Mouse (Mus musculus): ENCODE data around the gene Tpp2. TPM values are rescaled to one million over a fixed set of nuclear protein-coding genes. Genes with fewer than 3 reads are reported as not detected.
"Not testable (repeated sequence)": the region's sequence is repeated elsewhere in the genome, so short reads cannot be mapped to it uniquely, and the experiment has no call there.

The Tpp2 gene
- 72.0 and 72.1 TPM in 2 replicates for polyA plus RNA-seq (2014; fragmentation: Nextera tagmentation; extraction: Ambion mirVana)

GRCm38 (mm10) chr1:43933488-43934415, at the start of gene Tpp2:
TSS of gene Tpp2 (plus strand) at chr1:43933647.
- peak within 1 kb of the TSS; percentile 43 for H3K4me2 ChIP-seq
- DNase-seq (ENCODE audit: low spot score, missing footprints), result peak; percentile 99
- under 1% methylated on average over 81 of the region's 81 CpGs for WGBS

GRCm38 (mm10) chr1:43888358-43888757, 45.1 kb upstream of the Tpp2 start:
- not testable (repeated sequence) for H3K9ac ChIP-seq (ENCODE audit: low read length); H3K27ac ChIP-seq (ENCODE audit: low read depth, low read length); H3K27me3 ChIP-seq (ENCODE audit: control insufficient read depth, insufficient read depth, low read length); H3K4me3 ChIP-seq (ENCODE audit: low read depth, low read length); DNase-seq (ENCODE audit: low spot score, missing footprints); ATAC-seq (ENCODE audit: low FRiP score); H3K4me2 ChIP-seq; H3K9me3 ChIP-seq (ENCODE audit: control insufficient read depth, low read length); H3K4me1 ChIP-seq (ENCODE audit: control insufficient read depth, insufficient read depth, low read length); H3K36me3 ChIP-seq (ENCODE audit: control insufficient read depth, insufficient read depth, low read length)
- WGBS, result 88% methylated on average over 11 of the region's 11 CpGs

More at GRCm38 (mm10) chr1:43933488-43934415, at the start of gene Tpp2:
- no peaks in the 10 kb centered on the region for H3K27me3 ChIP-seq (ENCODE audit: control insufficient read depth, insufficient read depth, low read length)
- peak within 1 kb of the TSS; percentile 77 for H3K27ac ChIP-seq (ENCODE audit: low read depth, low read length)
- no peaks in the 10 kb centered on the region for H3K36me3 ChIP-seq (ENCODE audit: control insufficient read depth, insufficient read depth, low read length)
- ATAC-seq (ENCODE audit: low FRiP score), result peak; percentile 100
- peak within 1 kb of the TSS; percentile 88 for H3K4me3 ChIP-seq (ENCODE audit: low read depth, low read length)
- H3K9me3 ChIP-seq (ENCODE audit: control insufficient read depth, low read length), result no peaks in the 10 kb centered on the region
- H3K9ac ChIP-seq (ENCODE audit: low read length), result peak within 1 kb of the TSS; percentile 93
- peaks cover 8% of the 10 kb centered on the region for H3K4me1 ChIP-seq (ENCODE audit: control insufficient read depth, insufficient read depth, low read length)

GRCm38 (mm10) chr1:43895742-43896141, 37.7 kb upstream of the Tpp2 start:
- DNase-seq (ENCODE audit: low spot score, missing footprints) (no peak), ATAC-seq (ENCODE audit: low FRiP score) (no peak)
- Histone ChIP-seq H3K9ac (ENCODE audit: low read length) (no peak overlapping the region), H3K27ac (ENCODE audit: low read depth, low read length) (no peak overlapping the region), H3K4me1 (ENCODE audit: control insufficient read depth, insufficient read depth, low read length) (peaks cover 6% of the 10 kb centered on the region), H3K36me3 (ENCODE audit: control insufficient read depth, insufficient read depth, low read length) (no peaks in the 10 kb centered on the region), H3K4me2 (no peak overlapping the region), H3K9me3 (ENCODE audit: control insufficient read depth, low read length) (no peaks in the 10 kb centered on the region), H3K4me3 (ENCODE audit: low read depth, low read length) (no peak overlapping the region), H3K27me3 (ENCODE audit: control insufficient read depth, insufficient read depth, low read length) (no peaks in the 10 kb centered on the region)

GRCm38 (mm10) chr1:43897131-43897530, 36.3 kb upstream of the Tpp2 start:
- no peaks in the 10 kb centered on the region for H3K27me3 ChIP-seq (ENCODE audit: control insufficient read depth, insufficient read depth, low read length)
- 71% methylated on average over 2 of the region's 2 CpGs for WGBS
- H3K27ac ChIP-seq (ENCODE audit: low read depth, low read length), result no peak overlapping the region
- H3K9ac ChIP-seq (ENCODE audit: low read length), result no peak overlapping the region
- H3K4me2 ChIP-seq, result no peak overlapping the region
- H3K4me1 ChIP-seq (ENCODE audit: control insufficient read depth, insufficient read depth, low read length), result peaks cover 6% of the 10 kb centered on the region
- H3K4me3 ChIP-seq (ENCODE audit: low read depth, low read length), result no peak overlapping the region
- ATAC-seq (ENCODE audit: low FRiP score) (no peak), DNase-seq (ENCODE audit: low spot score, missing footprints) (peak; percentile 4)
- no peaks in the 10 kb centered on the region for H3K36me3 ChIP-seq (ENCODE audit: control insufficient read depth, insufficient read depth, low read length)
- no peaks in the 10 kb centered on the region for H3K9me3 ChIP-seq (ENCODE audit: control insufficient read depth, low read length)

GRCm38 (mm10) chr1:43897987-43898386, 35.5 kb upstream of the Tpp2 start:
- Histone ChIP-seq H3K4me2 (no peak overlapping the region), H3K4me3 (ENCODE audit: low read depth, low read length) (no peak overlapping the region), H3K27me3 (ENCODE audit: control insufficient read depth, insufficient read depth, low read length) (no peaks in the 10 kb centered on the region), H3K9ac (ENCODE audit: low read length) (no peak overlapping the region), H3K9me3 (ENCODE audit: control insufficient read depth, low read length) (no peaks in the 10 kb centered on the region), H3K36me3 (ENCODE audit: control insufficient read depth, insufficient read depth, low read length) (no peaks in the 10 kb centered on the region), H3K4me1 (ENCODE audit: control insufficient read depth, insufficient read depth, low read length) (peaks cover 6% of the 10 kb centered on the region), H3K27ac (ENCODE audit: low read depth, low read length) (no peak overlapping the region)
- 86% methylated on average over 18 of the region's 18 CpGs for WGBS
- ATAC-seq (ENCODE audit: low FRiP score), result no peak
- DNase-seq (ENCODE audit: low spot score, missing footprints), result peak; percentile 56

GRCm38 (mm10) chr1:43898991-43899714, 34.3 kb upstream of the Tpp2 start:
- peak overlapping the region; percentile 21; the same call in 1 of the 2 replicates for H3K4me3 ChIP-seq (ENCODE audit: low read depth, low read length)
- peak; percentile 87 for ATAC-seq (ENCODE audit: low FRiP score)
- no peaks in the 10 kb centered on the region for H3K9me3 ChIP-seq (ENCODE audit: control insufficient read depth, low read length)
- H3K4me1 ChIP-seq (ENCODE audit: control insufficient read depth, insufficient read depth, low read length), result peaks cover 6% of the 10 kb centered on the region
- peak overlapping the region; percentile 60 for H3K9ac ChIP-seq (ENCODE audit: low read length)
- H3K36me3 ChIP-seq (ENCODE audit: control insufficient read depth, insufficient read depth, low read length), result no peaks in the 10 kb centered on the region
- 10% methylated on average over 18 of the region's 18 CpGs for WGBS
- DNase-seq (ENCODE audit: low spot score, missing footprints), result peak; percentile 97
- no peak overlapping the region for H3K27ac ChIP-seq (ENCODE audit: low read depth, low read length)
- H3K4me2 ChIP-seq, result peak overlapping the region; percentile 46
- no peaks in the 10 kb centered on the region for H3K27me3 ChIP-seq (ENCODE audit: control insufficient read depth, insufficient read depth, low read length)

GRCm38 (mm10) chr1:43902417-43902816, 31.0 kb upstream of the Tpp2 start:
- ATAC-seq (ENCODE audit: low FRiP score) (no peak), DNase-seq (ENCODE audit: low spot score, missing footprints) (no peak)
- no peak overlapping the region for H3K9ac ChIP-seq (ENCODE audit: low read length)
- 84% methylated on average over 1 of the region's 1 CpGs for WGBS
- no peaks in the 10 kb centered on the region for H3K9me3 ChIP-seq (ENCODE audit: control insufficient read depth, low read length)
- no peak overlapping the region for H3K4me2 ChIP-seq
- H3K36me3 ChIP-seq (ENCODE audit: control insufficient read depth, insufficient read depth, low read length), result no peaks in the 10 kb centered on the region
- no peak overlapping the region for H3K4me3 ChIP-seq (ENCODE audit: low read depth, low read length)
- no peaks in the 10 kb centered on the region for H3K27me3 ChIP-seq (ENCODE audit: control insufficient read depth, insufficient read depth, low read length)
- peaks cover 6% of the 10 kb centered on the region for H3K4me1 ChIP-seq (ENCODE audit: control insufficient read depth, insufficient read depth, low read length)
- H3K27ac ChIP-seq (ENCODE audit: low read depth, low read length), result no peak overlapping the region

GRCm38 (mm10) chr1:43902855-43903254, 30.6 kb upstream of the Tpp2 start:
- DNase-seq (ENCODE audit: low spot score, missing footprints), result no peak
- ATAC-seq (ENCODE audit: low FRiP score), result no peak
- no peak overlapping the region for H3K9ac ChIP-seq (ENCODE audit: low read length)
- no peak overlapping the region for H3K4me3 ChIP-seq (ENCODE audit: low read depth, low read length)
- no peak overlapping the region for H3K4me2 ChIP-seq
- WGBS, result 73% methylated on average over 4 of the region's 4 CpGs
- H3K36me3 ChIP-seq (ENCODE audit: control insufficient read depth, insufficient read depth, low read length), result no peaks in the 10 kb centered on the region
- H3K9me3 ChIP-seq (ENCODE audit: control insufficient read depth, low read length), result no peaks in the 10 kb centered on the region
- H3K4me1 ChIP-seq (ENCODE audit: control insufficient read depth, insufficient read depth, low read length), result peaks cover 6% of the 10 kb centered on the region
- H3K27ac ChIP-seq (ENCODE audit: low read depth, low read length), result no peak overlapping the region
- no peaks in the 10 kb centered on the region for H3K27me3 ChIP-seq (ENCODE audit: control insufficient read depth, insufficient read depth, low read length)

GRCm38 (mm10) chr1:43915428-43915827, 18.0 kb upstream of the Tpp2 start:
- Histone ChIP-seq H3K4me1 (ENCODE audit: control insufficient read depth, insufficient read depth, low read length) (no peaks in the 10 kb centered on the region), H3K36me3 (ENCODE audit: control insufficient read depth, insufficient read depth, low read length) (no peaks in the 10 kb centered on the region), H3K9me3 (ENCODE audit: control insufficient read depth, low read length) (no peaks in the 10 kb centered on the region), H3K9ac (ENCODE audit: low read length) (no peak overlapping the region), H3K4me2 (no peak overlapping the region), H3K27ac (ENCODE audit: low read depth, low read length) (no peak overlapping the region), H3K27me3 (ENCODE audit: control insufficient read depth, insufficient read depth, low read length) (no peaks in the 10 kb centered on the region), H3K4me3 (ENCODE audit: low read depth, low read length) (no peak overlapping the region)
- no peak for ATAC-seq (ENCODE audit: low FRiP score)
- WGBS, result 61% methylated on average over 2 of the region's 2 CpGs
- DNase-seq (ENCODE audit: low spot score, missing footprints), result no peak
